Mouse (Mus musculus) thymus, postnatal 36 days (tissue): Measurements from ENCODE around the gene Snrnp200.
A peak's percentile ranks its signal among the peaks of the same experiment; 100 is the strongest.
"Not testable (repeated sequence)": the region's sequence is repeated elsewhere in the genome, so short reads cannot be mapped to it uniquely, and the experiment has no call there.

Experiments
- DNase-seq, 2 experiments: peaks; one replicate each; pipeline ENCODE4 v3.0.0; 2022; ENCODE audit warnings: mixed read lengths in 2 of 2

Snrnp200 gene

GRCm38 (mm10) chr2:127207547-127208451 lies at the start of gene Snrnp200, which contains the start of gene 1810024B03Rik:
Gene Snrnp200, plus strand, starts transcription at chr2:127208386.
Gene 1810024B03Rik, minus strand, starts transcription at chr2:127208280.
- peak; percentile 91 to 92 for DNase-seq

GRCm38 (mm10) chr2:127165675-127166074 lies 42.5 kb upstream of the Snrnp200 start:
- DNase-seq = no peak

- not testable (repeated sequence) for DNase-seq
These were observed 41.9 kb upstream of the Snrnp200 start for GRCm38 (mm10) chr2:127166261-127166660.

GRCm38 (mm10) chr2:127182598-127183381 lies 25.4 kb upstream of the Snrnp200 start:
- peak; percentile 61 to 81 for DNase-seq

- DNase-seq = no peak
These were observed 18.6 kb upstream of the Snrnp200 start for GRCm38 (mm10) chr2:127189574-127189973.

- DNase-seq = peak; percentile 34 to 53
These were observed 3.3 kb upstream of the Snrnp200 start for GRCm38 (mm10) chr2:127204932-127205331.

GRCm38 (mm10) chr2:127205936-127206335 lies 2.2 kb upstream of the Snrnp200 start:
- not testable (repeated sequence) for DNase-seq

- DNase-seq = no peak
These were observed 1.3 kb upstream of the Snrnp200 start for GRCm38 (mm10) chr2:127206916-127207315.

GRCm38 (mm10) chr2:127208452-127208769 lies 225 bp downstream of the Snrnp200 start:
- no peak for DNase-seq

- DNase-seq = no peak
These were observed 2.5 kb downstream of the Snrnp200 start for GRCm38 (mm10) chr2:127210701-127211100.

GRCm38 (mm10) chr2:127217746-127218145 lies 9.6 kb downstream of the Snrnp200 start:
- no peak for DNase-seq

- no peak for DNase-seq
These were observed 17.1 kb downstream of the Snrnp200 start for GRCm38 (mm10) chr2:127225261-127225660.

- no peak for DNase-seq
These were observed 29.9 kb downstream of the Snrnp200 start for GRCm38 (mm10) chr2:127237897-127238610.

- no peak for DNase-seq
These were observed 31.9 kb downstream of the Snrnp200 start for GRCm38 (mm10) chr2:127240065-127240464.

- DNase-seq = peak; percentile 94 to 98
These were observed 39.6 kb downstream of the Snrnp200 start, which contains the start of the genes Ciao1 and Tmem127 for GRCm38 (mm10) chr2:127247592-127248333. Gene Ciao1, minus strand, starts transcription at chr2:127247816. Gene Tmem127, plus strand, starts transcription at chr2:127247908.

GRCm38 (mm10) chr2:127248334-127249004 lies 40.3 kb downstream of the Snrnp200 start:
- peak; percentile 48 to 66 for DNase-seq

GRCm38 (mm10) chr2:127250291-127251008 lies 42.3 kb downstream of the Snrnp200 start:
- no peak for DNase-seq

GRCm38 (mm10) chr2:127251457-127251856 lies 43.3 kb downstream of the Snrnp200 start:
- no peak for DNase-seq

- DNase-seq = no peak
These were observed 43.8 kb downstream of the Snrnp200 start for GRCm38 (mm10) chr2:127251880-127252527.

GRCm38 (mm10) chr2:127252787-127253186 lies 44.6 kb downstream of the Snrnp200 start:
- DNase-seq = no peak
